Comparison of ENCODE assay signal across 7 mouse cellular contexts in the genomic region with DNA sequence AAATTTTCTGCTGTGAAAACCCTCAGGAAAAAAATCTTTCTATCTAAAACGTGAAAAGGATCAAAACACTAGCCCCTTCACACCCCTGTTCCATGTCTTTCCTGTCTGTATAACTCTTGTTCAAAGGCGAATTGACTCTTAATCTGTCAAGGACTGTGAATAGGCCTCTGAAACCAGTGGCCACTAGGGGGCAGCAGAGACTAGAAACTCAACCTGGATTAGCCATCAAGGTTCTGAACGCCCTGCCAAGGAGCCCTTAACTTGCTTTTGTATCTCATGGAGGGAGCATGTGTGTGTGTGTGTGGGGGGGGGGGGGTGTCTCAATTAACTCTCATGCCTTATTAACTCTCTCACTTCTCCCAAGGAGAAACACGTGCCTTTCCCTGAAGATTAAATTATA. TPM values are rescaled to one million over a fixed set of nuclear protein-coding genes. Genes with fewer than 3 reads are reported as not detected.
A peak's percentile ranks its signal among the peaks of the same experiment; 100 is the strongest.
DNase-seq lines count a peak whose midpoint lies in the region; ATAC-seq and TF ChIP-seq lines count a peak whose summit lies in the region.

No protein-coding gene starts in this region.

- no peak for TF ChIP-seq POLR2A in spleen, adult 2 months (IDR thresholded peaks at IDR 0.05; ENCODE audit: low read depth, low read length)

- peak; percentile 40 for ATAC-seq in common myeloid progenitor, adult 5-6 weeks (replicated peaks; ENCODE audit: low read depth, poor library complexity, severe bottlenecking)

- TF ChIP-seq CTCF in spleen, adult 2 months (IDR thresholded peaks at IDR 0.05; ENCODE audit: extremely low read depth, insufficient read depth, insufficient read length, insufficient replicate concordance): peak; percentile 49; the same call in 1 of the 2 replicates

- H3K36me3 ChIP-seq in spleen, adult 2 months (ENCODE audit: control insufficient read depth, insufficient read depth, low read length): no peaks in the 10 kb centered on the region

- intact Hi-C loops in gastrocnemius, postnatal 14 days (cut with DNase I; ENCODE audit: low total_unique reads): no loop called here

- 10% methylated on average over 4 of the region's 4 CpGs for WGBS in spleen, adult 2 months

- peak; percentile 83 for DNase-seq in ES-CJ7 (ENCODE audit: low read depth, low spot score)
- DNase-seq in adrenal gland, adult (ENCODE audit: inconsistent age in 2 of 2, low spot score in 1 of 2): peak; percentile 56 to 87
- DNase-seq in gastrocnemius, postnatal 14 days: peak; percentile 73
- peak; percentile 70 to 91 for DNase-seq in layer of hippocampus, adult 8-10 months (ENCODE audit: low spot score in 2 of 2)
- peak; percentile 75 for DNase-seq in lung, postnatal 25 days (ENCODE audit: low spot score)
- DNase-seq in spleen, adult 2 months (ENCODE audit: low read depth in 1 of 2, low spot score in 2 of 2): peak; percentile 15 to 71

- H3K27ac ChIP-seq in spleen, adult 2 months (ENCODE audit: insufficient read depth, low read length): no peak overlapping the region

- peaks cover 3% of the 10 kb centered on the region; the same call in 1 of the 2 replicates for H3K27me3 ChIP-seq in spleen, adult 2 months (ENCODE audit: control insufficient read depth, insufficient read depth, low read length)

- no peak overlapping the region for H3K4me3 ChIP-seq in spleen, adult 2 months (ENCODE audit: extremely low read depth, insufficient read depth, insufficient read length)

- H3K4me1 ChIP-seq in spleen, adult 2 months (ENCODE audit: control insufficient read depth, insufficient read depth, insufficient read length): no peaks in the 10 kb centered on the region; the same call in none of the 2 replicates

RNA-seq across cellular contexts. Expression of gene Alk, which starts 1.8 kb away (rescaled TPM):
- not detected in 2 replicates for total RNA-seq in common myeloid progenitor, adult 5-6 weeks (2017)
- total RNA-seq in gastrocnemius, postnatal 14 days (2021): under 1 TPM; 0.31 to 0.45 TPM
- total RNA-seq in layer of hippocampus, adult 8-10 months (2022): 1 to 10 TPM; 7.2 to 8.0 (median 7.5) TPM
- polyA plus RNA-seq in spleen, adult 2 months (2012; rRNA removed): not detected in 2 replicates
